Mouse (Mus musculus): ENCODE results near the gene Zfp229. TPM values are rescaled to one million over a fixed set of nuclear protein-coding genes. Genes with fewer than 3 reads are reported as not detected.

The Zfp229 gene
- 1 to 10 TPM; 3.1 to 6.4 TPM for total RNA-seq (2023)

GRCm38 (mm10) chr17:21730495-21730894, at the start of gene Zfp229:
Gene Zfp229 (plus strand): TSS chr17:21730795.

GRCm38 (mm10) chr17:21691560-21691959, 39.0 kb upstream of the Zfp229 start, which contains the start of gene Gm10226:
Gene Gm10226 (plus strand): TSS chr17:21691860.

GRCm38 (mm10) chr17:21707343-21707996, 23.1 kb upstream of the Zfp229 start, which contains the start of gene Zfp760:
Gene Zfp760 (plus strand): TSS chr17:21707741.

Other genes with a start within 250 kb of the Zfp229 start
- 10 to 100 TPM; 11.8 to 18.1 TPM for gene Zfp53, start 241.8 kb upstream of the Zfp229 start, total RNA-seq (2023)
- 10 to 100 TPM; 18.5 to 21.7 TPM for gene Zfp52, start 195.3 kb upstream of the Zfp229 start, total RNA-seq (2023)
- gene Zfp948, start 163.8 kb upstream of the Zfp229 start, total RNA-seq (2023), result 1 to 10 TPM; 2.2 to 2.9 TPM
- gene Zfp983, start 80.2 kb upstream of the Zfp229 start, total RNA-seq (2023), result 10 to 100 TPM; 10.3 to 11.1 TPM
- 10 to 100 TPM in 1 of 2 experiments, 1 to 10 TPM in 1; 6.7 to 13.1 TPM for gene Gm10226, start 38.9 kb upstream of the Zfp229 start, total RNA-seq (2023)
- 1 to 10 TPM; 3.8 TPM for gene Zfp760, start 23.1 kb upstream of the Zfp229 start, total RNA-seq (2023)
- under 1 TPM; 0.32 to 0.53 TPM for gene Zfp820, start 115.0 kb downstream of the Zfp229 start, total RNA-seq (2023)
- 1 to 10 TPM; 1.7 to 3.5 TPM for gene Zfp995, start 179.1 kb downstream of the Zfp229 start, total RNA-seq (2023)
- gene Zfp942, start 231.7 kb downstream of the Zfp229 start, total RNA-seq (2023), result 10 to 100 TPM; 22.1 to 22.7 TPM
- gene Zfp943, start 231.8 kb downstream of the Zfp229 start, total RNA-seq (2023), result 10 to 100 TPM; 33.8 to 40.5 TPM

Measured in B cell, adult 67 days (primary cell).